Mouse (Mus musculus): ENCODE results near the gene Spats1. TPM values are rescaled to one million over a fixed set of nuclear protein-coding genes. Genes with fewer than 3 reads are reported as not detected.

Gene Spats1
- polyA plus RNA-seq, 1 experiment: not detected

DNA sequence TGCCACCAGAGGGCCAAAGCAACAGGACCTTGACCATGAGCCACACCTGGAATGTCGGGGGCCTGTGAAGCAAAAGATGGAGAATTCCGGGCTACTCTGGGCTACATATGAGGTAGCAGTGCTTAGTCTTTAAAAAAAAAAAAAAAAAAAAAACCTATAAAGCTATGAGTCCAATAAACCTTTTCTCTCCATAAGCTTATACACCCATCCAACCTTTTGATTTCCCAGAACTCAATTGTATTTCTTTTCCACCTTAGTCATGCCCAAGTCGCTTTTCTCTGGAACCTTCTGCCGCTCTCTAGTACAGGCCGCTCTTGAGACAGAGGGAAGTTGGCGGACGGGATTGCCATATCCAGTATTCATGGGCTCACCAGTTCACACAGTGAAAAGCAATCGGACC, 1.1 kb downstream of the Spats1 start:
- 69% methylated on average over 8 of the region's 8 CpGs for WGBS
- Histone ChIP-seq H3K27me3 (ENCODE audit: control insufficient read depth, insufficient read depth, low read length) (peaks cover 3% of the 10 kb centered on the region; the same call in 1 of the 2 replicates), H3K4me3 (ENCODE audit: low read depth, low read length) (no peak overlapping the region), H3K36me3 (ENCODE audit: control insufficient read depth, insufficient read depth, low read length) (no peaks in the 10 kb centered on the region), H3K4me1 (ENCODE audit: control insufficient read depth, insufficient read depth, insufficient read length, low read length) (no peaks in the 10 kb centered on the region), H3K27ac (ENCODE audit: insufficient read depth, low read depth, low read length) (no peak overlapping the region)
- TF ChIP-seq CTCF (IDR thresholded peaks at IDR 0.05; ENCODE audit: extremely low read depth, insufficient read length, insufficient replicate concordance, low read depth, low read length) (no peak), POLR2A (IDR thresholded peaks at IDR 0.05; ENCODE audit: low read depth, low read length) (no peak)

DNA sequence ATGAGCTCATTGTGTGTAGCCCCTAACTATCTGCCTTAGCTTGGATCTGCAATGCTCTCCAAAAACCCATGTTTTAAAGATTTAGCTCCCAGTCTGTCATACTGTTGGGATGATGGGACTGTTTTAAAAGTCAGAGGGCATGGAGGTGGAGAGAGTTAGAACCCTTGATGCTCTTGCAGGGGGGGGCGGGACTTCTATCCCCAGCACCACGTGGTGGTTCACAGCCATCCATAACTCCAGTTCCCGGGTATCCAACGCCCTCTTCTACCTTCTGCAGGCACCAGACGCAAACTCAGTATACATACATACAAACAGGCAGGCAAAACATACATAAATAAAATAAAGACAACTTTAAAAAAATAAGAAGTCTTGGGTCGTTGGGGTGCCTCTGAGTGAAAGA, 1.5 kb downstream of the Spats1 start:
- no peaks in the 10 kb centered on the region for H3K4me1 ChIP-seq (ENCODE audit: control insufficient read depth, insufficient read depth, insufficient read length, low read length)
- 63% methylated on average over 6 of the region's 6 CpGs for WGBS
- no peak for TF ChIP-seq POLR2A (IDR thresholded peaks at IDR 0.05; ENCODE audit: low read depth, low read length)
- TF ChIP-seq CTCF (IDR thresholded peaks at IDR 0.05; ENCODE audit: extremely low read depth, insufficient read length, insufficient replicate concordance, low read depth, low read length): no peak
- no peaks in the 10 kb centered on the region for H3K36me3 ChIP-seq (ENCODE audit: control insufficient read depth, insufficient read depth, low read length)
- H3K27me3 ChIP-seq (ENCODE audit: control insufficient read depth, insufficient read depth, low read length): peaks cover 3% of the 10 kb centered on the region; the same call in 1 of the 2 replicates
- H3K4me3 ChIP-seq (ENCODE audit: low read depth, low read length): no peak overlapping the region
- H3K27ac ChIP-seq (ENCODE audit: insufficient read depth, low read depth, low read length): no peak overlapping the region

DNA sequence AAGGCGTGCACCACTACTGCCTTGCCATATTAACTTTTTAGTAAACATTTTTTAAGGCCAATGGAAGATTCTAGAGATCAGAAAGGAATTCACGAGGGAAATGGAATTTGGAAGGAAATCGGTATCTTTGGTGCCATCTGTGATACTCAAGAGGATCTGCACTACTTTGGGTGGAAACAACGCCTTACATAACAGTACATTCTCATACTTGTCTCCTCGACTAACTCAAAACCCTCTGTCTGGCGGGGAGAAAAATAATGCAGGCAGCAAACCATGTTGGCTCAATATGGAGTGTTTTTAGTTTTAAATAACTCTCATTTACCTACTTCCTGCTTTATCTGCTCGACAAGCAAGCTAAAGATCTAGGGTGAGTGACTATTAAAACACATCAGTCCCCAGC, 4.5 kb downstream of the Spats1 start:
- Histone ChIP-seq H3K4me1 (ENCODE audit: control insufficient read depth, insufficient read depth, insufficient read length, low read length) (no peaks in the 10 kb centered on the region), H3K36me3 (ENCODE audit: control insufficient read depth, insufficient read depth, low read length) (no peaks in the 10 kb centered on the region), H3K4me3 (ENCODE audit: low read depth, low read length) (no peak overlapping the region), H3K27ac (ENCODE audit: insufficient read depth, low read depth, low read length) (no peak overlapping the region), H3K27me3 (ENCODE audit: control insufficient read depth, insufficient read depth, low read length) (peaks cover 3% of the 10 kb centered on the region; the same call in 1 of the 2 replicates)
- WGBS: 76% methylated on average over 7 of the region's 7 CpGs
- TF ChIP-seq CTCF (IDR thresholded peaks at IDR 0.05; ENCODE audit: extremely low read depth, insufficient read length, insufficient replicate concordance, low read depth, low read length): no peak
- TF ChIP-seq POLR2A (IDR thresholded peaks at IDR 0.05; ENCODE audit: low read depth, low read length): no peak

DNA sequence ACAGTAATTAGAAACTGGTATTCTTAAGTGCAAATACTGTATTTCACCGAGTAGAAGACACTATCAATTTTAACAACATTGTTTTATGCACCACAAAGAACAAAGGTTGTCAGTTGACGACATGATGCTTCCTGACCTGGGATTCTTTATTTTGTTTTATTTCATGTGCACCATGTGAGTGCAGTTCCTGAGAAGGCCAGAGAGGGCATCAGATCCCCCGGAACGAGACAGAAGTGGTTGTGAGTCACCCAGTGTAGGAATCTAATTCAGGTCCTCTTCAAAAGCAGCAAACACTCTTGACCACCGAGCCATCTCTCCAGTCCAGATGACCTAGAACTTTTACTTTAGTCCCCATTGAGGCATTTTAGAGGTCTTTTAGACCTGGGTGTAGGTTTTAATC, 6.9 kb downstream of the Spats1 start:
- Histone ChIP-seq H3K36me3 (ENCODE audit: control insufficient read depth, insufficient read depth, low read length) (no peaks in the 10 kb centered on the region), H3K27me3 (ENCODE audit: control insufficient read depth, insufficient read depth, low read length) (no peaks in the 10 kb centered on the region), H3K4me1 (ENCODE audit: control insufficient read depth, insufficient read depth, insufficient read length, low read length) (no peaks in the 10 kb centered on the region), H3K4me3 (ENCODE audit: low read depth, low read length) (no peak overlapping the region), H3K27ac (ENCODE audit: insufficient read depth, low read depth, low read length) (no peak overlapping the region)
- WGBS: 81% methylated on average over 5 of the region's 5 CpGs
- TF ChIP-seq CTCF (IDR thresholded peaks at IDR 0.05; ENCODE audit: extremely low read depth, insufficient read length, insufficient replicate concordance, low read depth, low read length): no peak
- no peak for TF ChIP-seq POLR2A (IDR thresholded peaks at IDR 0.05; ENCODE audit: low read depth, low read length)

DNA sequence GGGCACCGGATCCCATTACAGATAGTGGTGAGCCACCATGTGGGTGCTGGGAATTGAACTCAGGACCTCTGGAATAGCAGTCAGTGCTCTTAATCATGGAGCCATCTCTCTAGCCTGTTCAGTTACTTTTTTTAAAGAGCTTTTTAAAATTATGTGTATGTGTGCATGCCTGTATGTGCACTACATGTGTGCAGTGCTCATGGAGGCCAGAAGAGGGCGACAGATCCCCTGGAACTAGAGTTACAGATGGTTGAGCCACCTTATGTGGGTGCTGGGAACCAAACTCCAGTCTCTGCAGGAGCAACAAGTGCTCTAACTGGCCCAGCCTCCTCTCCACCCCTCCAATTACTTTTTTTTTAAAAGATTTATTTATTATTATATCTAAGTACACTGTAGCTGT, 8.5 kb downstream of the Spats1 start:
- Histone ChIP-seq H3K36me3 (ENCODE audit: control insufficient read depth, insufficient read depth, low read length) (no peaks in the 10 kb centered on the region), H3K4me3 (ENCODE audit: low read depth, low read length) (no peak overlapping the region), H3K27ac (ENCODE audit: insufficient read depth, low read depth, low read length) (no peak overlapping the region), H3K4me1 (ENCODE audit: control insufficient read depth, insufficient read depth, insufficient read length, low read length) (no peaks in the 10 kb centered on the region), H3K27me3 (ENCODE audit: control insufficient read depth, insufficient read depth, low read length) (no peaks in the 10 kb centered on the region)
- no peak for TF ChIP-seq CTCF (IDR thresholded peaks at IDR 0.05; ENCODE audit: extremely low read depth, insufficient read length, insufficient replicate concordance, low read depth, low read length)
- no peak for TF ChIP-seq POLR2A (IDR thresholded peaks at IDR 0.05; ENCODE audit: low read depth, low read length)
- WGBS: 68% methylated on average over 2 of the region's 2 CpGs

DNA sequence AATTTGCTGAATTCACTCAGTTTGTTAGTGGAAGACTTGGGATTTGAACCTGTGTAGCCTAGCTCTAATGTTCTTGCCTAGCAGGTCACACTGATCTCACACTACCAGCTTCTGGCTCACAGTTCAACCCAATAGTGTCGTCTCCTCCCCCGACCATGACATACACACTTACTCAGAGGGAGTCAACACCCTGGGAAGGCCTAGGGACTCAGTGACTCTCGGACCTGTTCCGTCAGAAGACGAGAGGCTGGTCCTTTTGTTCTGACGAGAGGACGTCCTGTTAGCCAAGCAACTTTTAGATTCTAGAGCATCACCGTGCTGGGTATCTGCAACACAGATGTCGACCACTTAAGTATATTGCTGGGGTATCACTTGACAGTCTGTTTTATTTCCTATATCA, 11.0 kb downstream of the Spats1 start:
- H3K4me3 ChIP-seq (ENCODE audit: low read depth, low read length): no peak overlapping the region
- no peak overlapping the region for H3K27ac ChIP-seq (ENCODE audit: insufficient read depth, low read depth, low read length)
- no peaks in the 10 kb centered on the region for H3K27me3 ChIP-seq (ENCODE audit: control insufficient read depth, insufficient read depth, low read length)
- 81% methylated on average over 9 of the region's 9 CpGs for WGBS
- TF ChIP-seq CTCF (IDR thresholded peaks at IDR 0.05; ENCODE audit: extremely low read depth, insufficient read length, insufficient replicate concordance, low read depth, low read length) (no peak), POLR2A (IDR thresholded peaks at IDR 0.05; ENCODE audit: low read depth, low read length) (no peak)
- H3K4me1 ChIP-seq (ENCODE audit: control insufficient read depth, insufficient read depth, insufficient read length, low read length): no peaks in the 10 kb centered on the region
- H3K36me3 ChIP-seq (ENCODE audit: control insufficient read depth, insufficient read depth, low read length): no peaks in the 10 kb centered on the region

DNA sequence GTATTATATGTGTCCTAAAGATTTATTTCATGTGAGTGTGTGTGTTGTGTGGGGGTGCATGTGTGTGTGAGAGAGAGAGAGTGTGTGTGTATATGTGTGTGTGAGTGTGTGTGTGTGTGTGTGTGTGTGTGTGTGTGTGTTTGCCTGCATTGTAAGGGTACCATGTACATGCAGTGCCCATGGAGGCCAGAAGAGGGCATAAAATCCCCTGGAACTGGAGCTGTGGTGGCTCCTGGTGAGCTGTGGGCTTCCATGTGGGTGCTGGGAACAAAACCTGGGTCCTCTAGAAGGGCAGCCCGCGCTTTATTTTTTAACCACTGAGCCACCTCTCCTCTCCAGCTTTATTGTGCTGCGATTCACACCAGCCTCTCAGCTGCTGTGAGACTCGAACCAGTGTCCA, 12.7 kb downstream of the Spats1 start:
- H3K27ac ChIP-seq (ENCODE audit: insufficient read depth, low read depth, low read length): no peak overlapping the region
- TF ChIP-seq CTCF (IDR thresholded peaks at IDR 0.05; ENCODE audit: extremely low read depth, insufficient read length, insufficient replicate concordance, low read depth, low read length) (peak; percentile 7; the same call in 1 of the 2 replicates), POLR2A (IDR thresholded peaks at IDR 0.05; ENCODE audit: low read depth, low read length) (no peak)
- no peaks in the 10 kb centered on the region for H3K4me1 ChIP-seq (ENCODE audit: control insufficient read depth, insufficient read depth, insufficient read length, low read length)
- no peaks in the 10 kb centered on the region for H3K27me3 ChIP-seq (ENCODE audit: control insufficient read depth, insufficient read depth, low read length)
- H3K36me3 ChIP-seq (ENCODE audit: control insufficient read depth, insufficient read depth, low read length): no peaks in the 10 kb centered on the region
- H3K4me3 ChIP-seq (ENCODE audit: low read depth, low read length): no peak overlapping the region
- 99% methylated on average over 4 of the region's 4 CpGs for WGBS

DNA sequence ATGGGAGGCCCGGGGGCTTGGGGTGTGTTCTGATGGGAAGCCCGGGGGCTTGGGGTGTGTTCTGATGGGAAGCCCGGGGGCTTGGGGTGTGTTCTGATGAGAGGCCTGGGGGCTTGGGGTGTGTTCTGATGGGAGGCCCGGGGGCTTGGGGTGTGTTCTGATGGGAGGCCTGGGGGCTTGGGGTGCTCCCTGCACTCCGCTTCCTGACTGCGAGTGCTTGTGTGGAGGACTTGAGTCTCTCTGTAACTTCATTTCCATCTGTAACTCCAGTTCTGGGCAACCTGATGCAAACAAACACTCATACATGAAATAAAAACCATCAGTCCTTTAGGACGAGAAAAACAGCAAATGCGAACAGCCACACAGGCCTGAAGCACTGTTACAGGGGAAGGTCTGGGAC, 16.2 kb downstream of the Spats1 start:
- Histone ChIP-seq H3K27ac (ENCODE audit: insufficient read depth, low read depth, low read length) (no peak overlapping the region), H3K36me3 (ENCODE audit: control insufficient read depth, insufficient read depth, low read length) (no peaks in the 10 kb centered on the region), H3K4me3 (ENCODE audit: low read depth, low read length) (no peak overlapping the region), H3K27me3 (ENCODE audit: control insufficient read depth, insufficient read depth, low read length) (no peaks in the 10 kb centered on the region), H3K4me1 (ENCODE audit: control insufficient read depth, insufficient read depth, insufficient read length, low read length) (no peaks in the 10 kb centered on the region)
- no peak for TF ChIP-seq CTCF (IDR thresholded peaks at IDR 0.05; ENCODE audit: extremely low read depth, insufficient read length, insufficient replicate concordance, low read depth, low read length)
- no peak for TF ChIP-seq POLR2A (IDR thresholded peaks at IDR 0.05; ENCODE audit: low read depth, low read length)
- 78% methylated on average over 8 of the region's 8 CpGs for WGBS

Data from small intestine, adult 2 months (tissue).